Mouse (Mus musculus) hindbrain, embryonic 15.5 days (tissue): ENCODE results near the gene Hnrnpul1. TPM values are rescaled to one million over a fixed set of nuclear protein-coding genes. Genes with fewer than 3 reads are reported as not detected.

Source experiments
- ATAC-seq: fragments of 200-750 bp; cut with Nextera tagmentation; 2 replicates; pipeline ENCODE4 v1.8.0; 2017; ENCODE audit warnings: low read depth, moderate number of reproducible peaks, moderate TSS enrichment; ENCODE audit not compliant: low FRiP score
- H3K27ac ChIP-seq: fragments of 300-500 bp; sonication (generic); replicated peaks from 2 replicates; pipeline ENCODE4 v1.5.1; 2015; ENCODE audit warnings: mild to moderate bottlenecking, inconsistent platforms
- H3K27me3 ChIP-seq: fragments of 300-500 bp; sonication (generic); 2 replicates; pipeline ENCODE4 v1.6.1; 2015; ENCODE audit warnings: control low read depth, inconsistent platforms
- H3K36me3 ChIP-seq: fragments of 300-500 bp; sonication (generic); 2 replicates; pipeline ENCODE4 v1.6.1; 2015; ENCODE audit warnings: control low read depth, inconsistent platforms
- H3K4me1 ChIP-seq: fragments of 300-500 bp; sonication (generic); replicated peaks from 2 replicates; pipeline ENCODE4 v1.6.1; 2015; ENCODE audit warnings: control low read depth, inconsistent platforms
- H3K4me2 ChIP-seq: fragments of 300-500 bp; sonication (generic); 2 replicates; pipeline ENCODE4 v1.6.1; 2015; ENCODE audit warnings: moderate library complexity, mild to moderate bottlenecking, inconsistent platforms
- H3K4me3 ChIP-seq: fragments of 300-500 bp; sonication (generic); 2 replicates; pipeline ENCODE4 v1.5.1; 2015; ENCODE audit warnings: mild to moderate bottlenecking, inconsistent platforms
- H3K9ac ChIP-seq: fragments of 300-500 bp; sonication (generic); 2 replicates; pipeline ENCODE4 v1.6.1; 2015; ENCODE audit warnings: inconsistent platforms
- H3K9me3 ChIP-seq: fragments of 300-500 bp; sonication (generic); 2 replicates; pipeline ENCODE4 v1.6.1; 2016; ENCODE audit warnings: control low read depth, inconsistent platforms
- WGBS: fragments of 180-500 bp; shearing (Covaris S2); methylation state at CpG from one replicate; pipeline ENCODE4 v1.1.7; 2015; 5-methylcytosine and 5-hydroxymethylcytosine counted together
- polyA plus RNA-seq: library from polyadenylated mRNA; unstranded; fragments of >200 nt; fragmentation: Nextera tagmentation; extraction: Ambion mirVana; gene quantifications from 2 replicates; pipeline ENCODE4 v1.2.1, GENCODE M21; 2015

Gene Hnrnpul1
- polyA plus RNA-seq, 1 experiment from 2014 or later: 43.7 TPM

GRCm38 (mm10) chr7:25703793-25704494 lies 50.6 kb downstream of the Hnrnpul1 start:
- WGBS: 23% methylated on average over 10 of the region's 10 CpGs
- H3K27me3 ChIP-seq: no peaks in the 10 kb centered on the region
- peak overlapping the region; percentile 39; the same call in 1 of the 2 replicates for H3K4me3 ChIP-seq
- H3K4me2 ChIP-seq: peak overlapping the region; percentile 77
- H3K9me3 ChIP-seq: no peaks in the 10 kb centered on the region
- H3K4me1 ChIP-seq: peaks cover 15% of the 10 kb centered on the region
- no peak overlapping the region for H3K27ac ChIP-seq
- no peak overlapping the region for H3K9ac ChIP-seq
- ATAC-seq: 0 out of 2 replicates have a peak, but pooled peaks have one; percentile 10
- no peaks in the 10 kb centered on the region for H3K36me3 ChIP-seq

DNA sequence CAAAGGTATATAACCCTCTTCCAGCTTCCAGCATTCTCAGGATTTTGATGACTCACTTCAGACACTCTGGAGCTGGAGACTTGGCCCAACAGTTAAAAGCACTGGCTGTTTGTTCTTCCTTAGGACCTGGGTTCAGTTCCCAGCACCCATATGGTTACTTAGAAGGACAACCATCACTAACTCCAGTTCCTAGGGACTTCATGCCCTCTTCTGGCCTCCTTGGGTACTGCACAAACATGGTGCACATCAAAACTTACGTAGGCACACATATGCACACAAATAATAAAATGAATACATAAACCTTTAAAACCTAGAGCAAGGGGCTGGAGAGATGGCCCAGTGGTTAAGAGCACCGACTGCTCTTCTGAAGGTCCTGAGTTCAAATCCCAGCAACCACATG lies 52.2 kb downstream of the Hnrnpul1 start:
- ATAC-seq: no peak
- 97% methylated on average over 2 of the region's 2 CpGs for WGBS
- H3K27me3 ChIP-seq: no peaks in the 10 kb centered on the region
- no peaks in the 10 kb centered on the region for H3K9me3 ChIP-seq
- H3K9ac ChIP-seq: no peak overlapping the region
- H3K27ac ChIP-seq: no peak overlapping the region
- H3K36me3 ChIP-seq: no peaks in the 10 kb centered on the region
- peaks cover 15% of the 10 kb centered on the region for H3K4me1 ChIP-seq
- no peak overlapping the region for H3K4me3 ChIP-seq
- H3K4me2 ChIP-seq: no peak overlapping the region

DNA sequence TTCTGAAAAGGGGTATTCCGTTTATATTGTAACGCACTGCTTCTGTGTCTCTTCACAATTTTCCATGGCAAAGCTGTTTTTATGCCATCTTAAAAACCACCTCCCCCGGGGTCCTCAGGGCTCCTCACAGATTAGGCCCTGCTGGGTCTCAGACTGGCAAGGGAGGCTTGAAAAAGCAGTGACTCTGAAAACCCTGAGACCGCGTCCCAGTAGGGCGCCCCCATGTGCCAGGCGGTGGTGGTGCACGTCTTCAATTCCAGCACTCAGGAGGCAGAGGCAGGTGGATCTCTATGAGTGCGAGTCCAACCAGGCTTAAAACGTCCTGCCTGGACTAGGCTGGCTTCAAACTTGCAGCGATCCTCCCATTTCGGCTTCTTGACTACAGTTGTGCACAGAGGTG lies 53.8 kb downstream of the Hnrnpul1 start:
- Histone ChIP-seq H3K9me3 (no peaks in the 10 kb centered on the region), H3K4me1 (peaks cover 15% of the 10 kb centered on the region), H3K36me3 (no peaks in the 10 kb centered on the region), H3K27ac (no peak overlapping the region), H3K9ac (no peak overlapping the region), H3K27me3 (no peaks in the 10 kb centered on the region), H3K4me3 (no peak overlapping the region), H3K4me2 (no peak overlapping the region)
- no peak for ATAC-seq
- 74% methylated on average over 12 of the region's 12 CpGs for WGBS

- Histone ChIP-seq H3K4me1 (peaks cover 12% of the 10 kb centered on the region), H3K27ac (no peak overlapping the region), H3K9me3 (no peaks in the 10 kb centered on the region), H3K36me3 (no peaks in the 10 kb centered on the region), H3K9ac (no peak overlapping the region), H3K27me3 (no peaks in the 10 kb centered on the region), H3K4me2 (no peak overlapping the region), H3K4me3 (no peak overlapping the region)
- ATAC-seq: no peak
- WGBS: 53% methylated on average over 13 of the region's 13 CpGs
These were observed 54.7 kb downstream of the Hnrnpul1 start for GRCm38 (mm10) chr7:25699851-25700250.

GRCm38 (mm10) chr7:25694104-25694503 lies 60.5 kb downstream of the Hnrnpul1 start:
- no peaks in the 10 kb centered on the region for H3K9me3 ChIP-seq
- peak; percentile 38; the same call in 1 of the 2 replicates for ATAC-seq
- peaks cover 5% of the 10 kb centered on the region for H3K4me1 ChIP-seq
- no peak overlapping the region for H3K4me2 ChIP-seq
- H3K9ac ChIP-seq: no peak overlapping the region
- H3K4me3 ChIP-seq: no peak overlapping the region
- peaks cover 24% of the 10 kb centered on the region for H3K27me3 ChIP-seq
- H3K27ac ChIP-seq: no peak overlapping the region
- WGBS: 45% methylated on average over 8 of the region's 8 CpGs
- H3K36me3 ChIP-seq: no peaks in the 10 kb centered on the region

- Histone ChIP-seq H3K4me3 (peak overlapping the region; percentile 40; the same call in 1 of the 2 replicates), H3K9me3 (no peaks in the 10 kb centered on the region), H3K4me2 (peak overlapping the region; percentile 83; the same call in 1 of the 2 replicates)
These were observed 64.5 kb downstream of the Hnrnpul1 start for GRCm38 (mm10) chr7:25690051-25690450.

DNA sequence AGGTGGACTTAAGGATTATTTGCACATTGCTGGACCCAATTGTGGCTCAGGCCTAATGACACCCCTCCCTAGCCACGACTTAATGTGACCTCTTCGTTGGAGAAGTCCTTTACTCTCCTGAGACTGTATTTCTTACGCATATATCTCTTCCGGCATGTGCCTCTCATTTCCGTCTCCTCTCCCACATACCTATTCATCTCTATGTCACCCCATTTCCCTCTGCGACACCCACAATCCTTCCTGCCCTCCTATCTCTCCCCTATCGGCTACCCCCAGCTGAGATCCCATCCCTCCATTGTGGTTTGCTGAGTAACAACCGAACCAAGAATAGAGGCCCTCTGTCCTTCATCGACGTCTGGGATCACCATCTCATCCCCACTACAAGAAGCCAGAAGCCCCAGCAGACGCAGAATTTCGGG lies 64.9 kb downstream of the Hnrnpul1 start:
- H3K27me3 ChIP-seq: peaks cover 65% of the 10 kb centered on the region
- no peak for ATAC-seq
- no peaks in the 10 kb centered on the region for H3K36me3 ChIP-seq
- H3K27ac ChIP-seq: no peak overlapping the region
- no peaks in the 10 kb centered on the region for H3K9me3 ChIP-seq
- H3K4me3 ChIP-seq: peak overlapping the region; percentile 40
- peak overlapping the region; percentile 83 for H3K4me2 ChIP-seq
- 0 out of 2 replicates have a peak overlapping the region, but pooled peaks have one; percentile 32 for H3K9ac ChIP-seq
- peaks cover 31% of the 10 kb centered on the region for H3K4me1 ChIP-seq
- 12% methylated on average over 12 of the region's 12 CpGs for WGBS

More at GRCm38 (mm10) chr7:25690051-25690450, 64.5 kb downstream of the Hnrnpul1 start:
- ATAC-seq: no peak
- WGBS: 30% methylated on average over 5 of the region's 5 CpGs
- Histone ChIP-seq H3K27ac (no peak overlapping the region), H3K9ac (no peak overlapping the region), H3K36me3 (no peaks in the 10 kb centered on the region), H3K27me3 (peaks cover 64% of the 10 kb centered on the region), H3K4me1 (peaks cover 31% of the 10 kb centered on the region)

DNA sequence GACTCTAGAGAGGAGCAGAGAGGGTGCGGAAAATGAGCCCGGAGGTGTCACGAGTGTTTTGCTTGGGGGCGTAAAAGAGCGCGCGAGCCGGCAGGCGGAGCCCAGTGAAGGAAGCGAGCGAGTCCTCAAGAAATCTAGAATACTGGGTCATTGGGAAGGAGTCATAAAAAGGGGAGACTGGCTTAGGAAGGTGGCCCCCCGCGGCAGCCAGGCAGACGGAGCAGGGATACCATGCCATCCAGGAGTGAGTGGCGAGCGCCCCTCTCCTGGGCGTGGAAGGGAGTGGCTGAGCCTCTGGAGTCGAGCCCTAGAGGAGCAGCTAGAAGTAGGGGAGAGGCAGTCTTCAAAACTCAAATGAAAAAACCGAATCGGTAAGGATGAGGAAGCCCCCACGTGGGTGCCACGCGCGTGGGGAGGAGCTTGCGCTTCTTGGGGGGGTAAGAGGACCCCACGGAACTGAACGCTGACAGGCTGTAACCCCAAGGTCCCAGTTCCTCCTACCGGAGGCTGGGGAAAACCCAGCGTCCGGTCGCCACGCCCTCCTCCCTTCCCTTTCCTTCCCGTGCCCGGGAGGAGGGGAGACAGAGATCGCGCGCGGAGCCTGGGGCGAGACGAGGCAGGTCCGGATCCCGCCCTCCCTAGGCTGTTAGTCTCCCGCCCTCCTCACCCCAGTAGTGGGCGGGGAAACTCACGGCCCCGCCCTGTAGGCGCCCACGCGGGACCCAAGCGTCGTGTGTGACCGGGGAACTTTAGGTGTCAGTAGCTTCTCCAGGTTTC lies 65.6 kb downstream of the Hnrnpul1 start:
- H3K9me3 ChIP-seq: no peaks in the 10 kb centered on the region
- H3K4me1 ChIP-seq: peaks cover 31% of the 10 kb centered on the region
- peak overlapping the region; percentile 40 for H3K4me3 ChIP-seq
- peak overlapping the region; percentile 83 for H3K4me2 ChIP-seq
- no peak overlapping the region for H3K27ac ChIP-seq
- 2% methylated on average over 46 of the region's 52 CpGs for WGBS
- H3K27me3 ChIP-seq: peaks cover 65% of the 10 kb centered on the region
- H3K9ac ChIP-seq: peak overlapping the region; percentile 32; the same call in 1 of the 2 replicates
- H3K36me3 ChIP-seq: no peaks in the 10 kb centered on the region
- peak; percentile 32; the same call in 1 of the 2 replicates for ATAC-seq

DNA sequence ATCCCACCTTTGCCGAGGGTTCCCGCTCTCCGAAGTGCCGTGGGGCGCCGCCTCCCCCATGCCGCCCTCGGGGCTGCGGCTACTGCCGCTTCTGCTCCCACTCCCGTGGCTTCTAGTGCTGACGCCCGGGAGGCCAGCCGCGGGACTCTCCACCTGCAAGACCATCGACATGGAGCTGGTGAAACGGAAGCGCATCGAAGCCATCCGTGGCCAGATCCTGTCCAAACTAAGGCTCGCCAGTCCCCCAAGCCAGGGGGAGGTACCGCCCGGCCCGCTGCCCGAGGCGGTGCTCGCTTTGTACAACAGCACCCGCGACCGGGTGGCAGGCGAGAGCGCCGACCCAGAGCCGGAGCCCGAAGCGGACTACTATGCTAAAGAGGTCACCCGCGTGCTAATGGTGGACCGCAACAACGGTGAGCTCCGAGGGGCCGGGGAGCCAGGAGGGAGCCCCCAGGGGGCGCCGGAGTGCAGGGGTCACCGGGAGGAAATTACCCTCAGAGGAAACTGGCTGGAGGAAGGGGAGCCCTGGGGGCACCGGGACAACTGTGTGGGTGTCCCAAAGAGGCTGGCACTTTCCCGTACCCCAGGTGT lies 66.7 kb downstream of the Hnrnpul1 start:
- H3K27ac ChIP-seq: no peak overlapping the region
- H3K4me2 ChIP-seq: peak overlapping the region; percentile 83
- H3K9ac ChIP-seq: peak overlapping the region; percentile 1; the same call in 1 of the 2 replicates
- H3K36me3 ChIP-seq: no peaks in the 10 kb centered on the region
- H3K4me1 ChIP-seq: peaks cover 31% of the 10 kb centered on the region
- WGBS: under 1% methylated on average over 47 of the region's 47 CpGs
- H3K27me3 ChIP-seq: peaks cover 65% of the 10 kb centered on the region
- H3K4me3 ChIP-seq: peak overlapping the region; percentile 40
- ATAC-seq: 0 out of 2 replicates have a peak, but pooled peaks have one; percentile 10
- H3K9me3 ChIP-seq: no peaks in the 10 kb centered on the region

GRCm38 (mm10) chr7:25686680-25687531 lies 67.7 kb downstream of the Hnrnpul1 start, which contains the start of gene Tgfb1:
Tgfb1 (plus strand) TSS chr7:25687002.
- Histone ChIP-seq H3K4me3 (peak within 1 kb of the TSS; percentile 40), H3K27me3 (peaks cover 64% of the 10 kb centered on the region), H3K36me3 (no peaks in the 10 kb centered on the region), H3K27ac (no peak within 1 kb of the TSS), H3K9me3 (no peaks in the 10 kb centered on the region), H3K4me1 (peaks cover 36% of the 10 kb centered on the region), H3K4me2 (peak within 1 kb of the TSS; percentile 83), H3K9ac (peak within 1 kb of the TSS; percentile 37)
- 2% methylated on average over 41 of the region's 69 CpGs for WGBS
- peak; percentile 13; the same call in 1 of the 2 replicates for ATAC-seq

GRCm38 (mm10) chr7:25685926-25686470 lies 68.6 kb downstream of the Hnrnpul1 start:
- no peak for ATAC-seq
- H3K9ac ChIP-seq: no peak overlapping the region
- no peak overlapping the region for H3K4me2 ChIP-seq
- H3K4me1 ChIP-seq: peaks cover 45% of the 10 kb centered on the region
- no peaks in the 10 kb centered on the region for H3K9me3 ChIP-seq
- 70% methylated on average over 21 of the region's 21 CpGs for WGBS
- no peak overlapping the region for H3K27ac ChIP-seq
- H3K36me3 ChIP-seq: no peaks in the 10 kb centered on the region
- H3K27me3 ChIP-seq: peaks cover 58% of the 10 kb centered on the region
- peak overlapping the region; percentile 40; the same call in 1 of the 2 replicates for H3K4me3 ChIP-seq
